In genomic region chr3:20543991-20544390, GRCm38 (mm10) we compare ENCODE assay signal across 22 mouse cellular contexts.
"Had no signal": no experiment of that assay in that cellular context is flagged by ENCODE, and none has a peak within 500 bp of the region (broad histone marks: within the 10 kb centered on the region; RNA-seq: fewer than 3 reads in every experiment).

No protein-coding gene starts in this region.

- H3K36me3 ChIP-seq: heart, embryonic 13.5 days; heart, embryonic 15.5 days; hindbrain, embryonic 12.5 days; intestine, embryonic 15.5 days; limb, embryonic 13.5 days; limb, embryonic 15.5 days; liver, embryonic 12.5 days had no signal

- H3K4me3 ChIP-seq: heart, adult 2 months; heart, embryonic 13.5 days; heart, embryonic 15.5 days; hindbrain, embryonic 12.5 days; intestine, embryonic 15.5 days; limb, embryonic 13.5 days; limb, embryonic 15.5 days; liver, embryonic 12.5 days had no signal

- H3K4me1 ChIP-seq: heart, embryonic 13.5 days; heart, embryonic 15.5 days; hindbrain, embryonic 12.5 days; intestine, embryonic 15.5 days; limb, embryonic 13.5 days; limb, embryonic 15.5 days; liver, embryonic 12.5 days had no signal

- DNase-seq: gastrocnemius, postnatal 14 days; gastrocnemius, postnatal 36 days; heart, adult 11 months; heart, adult 2 months; heart, postnatal 14 days; heart, postnatal 36 days; kidney, adult 18-20 months; kidney, adult 8-10 months; kidney, postnatal 14 days; kidney, postnatal 36 days; layer of hippocampus, adult 9-11 months; layer of hippocampus, postnatal 36 days had no signal

- H3K27ac ChIP-seq: heart, adult 2 months; heart, embryonic 13.5 days; heart, embryonic 15.5 days; hindbrain, embryonic 12.5 days; hindbrain, embryonic 14.5 days; intestine, embryonic 15.5 days; kidney, postnatal 0 days; limb, embryonic 13.5 days; limb, embryonic 15.5 days; liver, embryonic 12.5 days; liver, embryonic 14.5 days had no signal

- H3K9me3 ChIP-seq: heart, embryonic 13.5 days; heart, embryonic 15.5 days; hindbrain, embryonic 12.5 days; intestine, embryonic 15.5 days; limb, embryonic 13.5 days; limb, embryonic 15.5 days; liver, embryonic 12.5 days had no signal

- H3K9ac ChIP-seq: heart, embryonic 13.5 days; heart, embryonic 15.5 days; hindbrain, embryonic 12.5 days; hindbrain, embryonic 14.5 days; intestine, embryonic 15.5 days; limb, embryonic 13.5 days; limb, embryonic 15.5 days; liver, embryonic 12.5 days; liver, embryonic 14.5 days had no signal
